Mouse (Mus musculus) embryonic facial prominence, embryonic 12.5 days (tissue): ENCODE data around the gene E2f7. TPM values are rescaled to one million over a fixed set of nuclear protein-coding genes. Genes with fewer than 3 reads are reported as not detected.
"Not testable (repeated sequence)": the region's sequence is repeated elsewhere in the genome, so short reads cannot be mapped to it uniquely, and the experiment has no call there.

Experiments used
- ATAC-seq: fragments of 200-750 bp; cut with Nextera tagmentation; 2 replicates; pipeline ENCODE4 v1.8.0; 2017; ENCODE audit not compliant: insufficient number of reproducible peaks, insufficient read depth, low FRiP score, low TSS enrichment
- H3K27ac ChIP-seq: fragments of 300-500 bp; sonication (generic); 2 replicates; pipeline ENCODE4 v1.5.1; 2016; ENCODE audit warnings: mild to moderate bottlenecking
- H3K27me3 ChIP-seq: fragments of 300-500 bp; sonication (generic); 2 replicates; pipeline ENCODE4 v1.6.1; 2016; ENCODE audit warnings: mild to moderate bottlenecking, moderate library complexity
- H3K36me3 ChIP-seq: fragments of 300-500 bp; sonication (generic); 2 replicates; pipeline ENCODE4 v1.6.1; 2016; ENCODE audit warnings: mild to moderate bottlenecking
- H3K4me1 ChIP-seq: fragments of 300-500 bp; sonication (generic); 2 replicates; pipeline ENCODE4 v1.6.1; 2016
- H3K4me2 ChIP-seq: fragments of 300-500 bp; sonication (generic); replicated peaks from 2 replicates; pipeline ENCODE4 v1.6.1; 2016; ENCODE audit warnings: mild to moderate bottlenecking, moderate library complexity
- H3K4me3 ChIP-seq: fragments of 300-500 bp; sonication (generic); 2 replicates; pipeline ENCODE4 v1.5.1; 2016; ENCODE audit warnings: mild to moderate bottlenecking
- H3K9ac ChIP-seq: fragments of 300-500 bp; sonication (generic); 2 replicates; pipeline ENCODE4 v1.6.1; 2016; ENCODE audit warnings: mild to moderate bottlenecking, moderate library complexity
- H3K9me3 ChIP-seq: fragments of 300-500 bp; sonication (generic); 2 replicates; pipeline ENCODE4 v1.6.1; 2016; ENCODE audit warnings: mild to moderate bottlenecking, moderate library complexity
- WGBS: fragments of 180-500 bp; shearing (Covaris S2); methylation state at CpG from one replicate; pipeline ENCODE4 v1.1.7; 2016; 5-methylcytosine and 5-hydroxymethylcytosine counted together
- polyA plus RNA-seq: library from polyadenylated mRNA; unstranded; fragments of >200 nt; fragmentation: Nextera tagmentation; extraction: Ambion mirVana; gene quantifications from 2 replicates; pipeline ENCODE4 v1.2.1, GENCODE M21; 2016

The E2f7 gene
- polyA plus RNA-seq, 1 experiment from 2014 or later: 30.1 TPM

GRCm38 (mm10) chr10:110749081-110749480, 3.8 kb downstream of the E2f7 start:
- Histone ChIP-seq H3K27ac (no peak overlapping the region), H3K27me3 (no peaks in the 10 kb centered on the region), H3K4me3 (no peak overlapping the region), H3K36me3 (peaks cover 46% of the 10 kb centered on the region), H3K9me3 (no peaks in the 10 kb centered on the region), H3K9ac (no peak overlapping the region), H3K4me1 (peaks cover 8% of the 10 kb centered on the region), H3K4me2 (no peak overlapping the region)
- ATAC-seq: no peak
- 95% methylated on average over 9 of the region's 9 CpGs for WGBS

GRCm38 (mm10) chr10:110749510-110750305, 4.5 kb downstream of the E2f7 start:
- Histone ChIP-seq H3K27ac (no peak overlapping the region), H3K36me3 (peaks cover 52% of the 10 kb centered on the region), H3K9me3 (no peaks in the 10 kb centered on the region), H3K27me3 (no peaks in the 10 kb centered on the region), H3K9ac (no peak overlapping the region), H3K4me1 (peaks cover 8% of the 10 kb centered on the region), H3K4me3 (no peak overlapping the region), H3K4me2 (no peak overlapping the region)
- WGBS: 97% methylated on average over 9 of the region's 9 CpGs
- no peak for ATAC-seq

- H3K27ac ChIP-seq: no peak overlapping the region
- 0 out of 2 replicates have a peak, but pooled peaks cover 3% of the 10 kb centered on the region for H3K9me3 ChIP-seq
- H3K4me1 ChIP-seq: no peaks in the 10 kb centered on the region
- H3K4me3 ChIP-seq: no peak overlapping the region
- no peak overlapping the region for H3K4me2 ChIP-seq
- WGBS: 85% methylated on average over 3 of the region's 3 CpGs
- peaks cover 76% of the 10 kb centered on the region for H3K36me3 ChIP-seq
- no peaks in the 10 kb centered on the region for H3K27me3 ChIP-seq
- no peak for ATAC-seq
- no peak overlapping the region for H3K9ac ChIP-seq
Observed at GRCm38 (mm10) chr10:110752849-110753248, 7.6 kb downstream of the E2f7 start.

GRCm38 (mm10) chr10:110755556-110755955, 10.3 kb downstream of the E2f7 start:
- 94% methylated on average over 10 of the region's 10 CpGs for WGBS
- no peak overlapping the region for H3K4me3 ChIP-seq
- no peaks in the 10 kb centered on the region for H3K27me3 ChIP-seq
- H3K9ac ChIP-seq: no peak overlapping the region
- peaks cover 61% of the 10 kb centered on the region for H3K36me3 ChIP-seq
- 0 out of 2 replicates have a peak, but pooled peaks cover 3% of the 10 kb centered on the region for H3K9me3 ChIP-seq
- H3K4me2 ChIP-seq: no peak overlapping the region
- 0 out of 2 replicates have a peak, but pooled peaks have one; percentile 41 for ATAC-seq
- no peak overlapping the region for H3K27ac ChIP-seq
- no peaks in the 10 kb centered on the region for H3K4me1 ChIP-seq

- H3K4me1 ChIP-seq: no peaks in the 10 kb centered on the region
- H3K27ac ChIP-seq: no peak overlapping the region
- peaks cover 56% of the 10 kb centered on the region for H3K36me3 ChIP-seq
- no peak overlapping the region for H3K9ac ChIP-seq
- H3K9me3 ChIP-seq: 0 out of 2 replicates have a peak, but pooled peaks cover 3% of the 10 kb centered on the region
- no peak for ATAC-seq
- H3K27me3 ChIP-seq: no peaks in the 10 kb centered on the region
- WGBS: 78% methylated on average over 7 of the region's 7 CpGs
- no peak overlapping the region for H3K4me2 ChIP-seq
- H3K4me3 ChIP-seq: no peak overlapping the region
Observed at GRCm38 (mm10) chr10:110756271-110756793, 11.1 kb downstream of the E2f7 start.

- ATAC-seq, H3K9ac ChIP-seq, H3K9me3 ChIP-seq, H3K4me1 ChIP-seq, H3K4me2 ChIP-seq, H3K4me3 ChIP-seq, H3K27ac ChIP-seq, H3K27me3 ChIP-seq: not testable (repeated sequence)
- H3K36me3 ChIP-seq: peaks cover 70% of the 10 kb centered on the region
- whole genome bisulfite sequencing: 66% methylated on average over 7 of the region's 12 CpGs
Observed at GRCm38 (mm10) chr10:110760552-110760951, 15.3 kb downstream of the E2f7 start.

GRCm38 (mm10) chr10:110762134-110762884, 17.1 kb downstream of the E2f7 start:
- H3K9me3 ChIP-seq: no peaks in the 10 kb centered on the region
- H3K4me3 ChIP-seq: no peak overlapping the region
- H3K4me2 ChIP-seq: no peak overlapping the region
- H3K27me3 ChIP-seq: no peaks in the 10 kb centered on the region
- no peak overlapping the region for H3K9ac ChIP-seq
- H3K27ac ChIP-seq: no peak overlapping the region; the same call in 1 of the 2 replicates
- WGBS: 57% methylated on average over 16 of the region's 16 CpGs
- H3K36me3 ChIP-seq: peaks cover 77% of the 10 kb centered on the region
- no peak for ATAC-seq
- H3K4me1 ChIP-seq: no peaks in the 10 kb centered on the region

GRCm38 (mm10) chr10:110763416-110763815, 18.2 kb downstream of the E2f7 start:
- no peak for ATAC-seq
- WGBS: 95% methylated on average over 13 of the region's 13 CpGs
- no peak overlapping the region for H3K27ac ChIP-seq
- no peak overlapping the region for H3K9ac ChIP-seq
- H3K4me3 ChIP-seq: no peak overlapping the region
- H3K27me3 ChIP-seq: no peaks in the 10 kb centered on the region
- H3K9me3 ChIP-seq: no peaks in the 10 kb centered on the region
- peaks cover 77% of the 10 kb centered on the region for H3K36me3 ChIP-seq
- H3K4me1 ChIP-seq: no peaks in the 10 kb centered on the region
- no peak overlapping the region for H3K4me2 ChIP-seq

- Histone ChIP-seq H3K4me1 (no peaks in the 10 kb centered on the region), H3K9me3 (no peaks in the 10 kb centered on the region), H3K4me2 (no peak overlapping the region), H3K36me3 (peaks cover 82% of the 10 kb centered on the region), H3K27me3 (no peaks in the 10 kb centered on the region), H3K4me3 (no peak overlapping the region), H3K9ac (no peak overlapping the region), H3K27ac (no peak overlapping the region)
- WGBS: 95% methylated on average over 10 of the region's 10 CpGs
- ATAC-seq: no peak
Observed at GRCm38 (mm10) chr10:110769538-110769937, 24.3 kb downstream of the E2f7 start.

GRCm38 (mm10) chr10:110773201-110773600, 28.0 kb downstream of the E2f7 start:
- Histone ChIP-seq H3K27me3 (no peaks in the 10 kb centered on the region), H3K9ac (no peak overlapping the region), H3K27ac (no peak overlapping the region), H3K4me1 (no peaks in the 10 kb centered on the region), H3K4me2 (no peak overlapping the region), H3K9me3 (no peaks in the 10 kb centered on the region), H3K36me3 (peaks cover 76% of the 10 kb centered on the region), H3K4me3 (no peak overlapping the region)
- 89% methylated on average over 12 of the region's 12 CpGs for WGBS
- no peak for ATAC-seq

- peaks cover 76% of the 10 kb centered on the region for H3K36me3 ChIP-seq
- H3K27me3 ChIP-seq: no peaks in the 10 kb centered on the region
- 93% methylated on average over 14 of the region's 14 CpGs for WGBS
- no peak overlapping the region for H3K27ac ChIP-seq
- H3K4me1 ChIP-seq: no peaks in the 10 kb centered on the region
- no peak for ATAC-seq
- H3K4me2 ChIP-seq: no peak overlapping the region
- no peak overlapping the region for H3K9ac ChIP-seq
- H3K9me3 ChIP-seq: no peaks in the 10 kb centered on the region
- no peak overlapping the region for H3K4me3 ChIP-seq
Observed at GRCm38 (mm10) chr10:110773878-110774277, 28.6 kb downstream of the E2f7 start.

GRCm38 (mm10) chr10:110781772-110782171, 36.5 kb downstream of the E2f7 start:
- Histone ChIP-seq H3K27me3 (no peaks in the 10 kb centered on the region), H3K27ac (no peak overlapping the region), H3K4me1 (no peaks in the 10 kb centered on the region), H3K4me3 (no peak overlapping the region), H3K9me3 (no peaks in the 10 kb centered on the region), H3K9ac (no peak overlapping the region), H3K4me2 (no peak overlapping the region), H3K36me3 (peaks cover 66% of the 10 kb centered on the region)
- ATAC-seq: no peak
- WGBS: 93% methylated on average over 14 of the region's 14 CpGs
